Mouse (Mus musculus) brain, adult 2 months (tissue): ENCODE data around the gene Nphp3.
A peak's percentile ranks its signal among the peaks of the same experiment; 100 is the strongest.

ENCODE experiments used
- DNase-seq: peaks from one replicate; pipeline ENCODE4 v3.0.0; 2011; ENCODE audit warnings: low read depth, low spot score

The Nphp3 gene

GRCm38 (mm10) chr9:104064571-104064970, 62.2 kb downstream of the Nphp3 start:
- DNase-seq: no peak

- no peak for DNase-seq
These were observed 67.9 kb downstream of the Nphp3 start for GRCm38 (mm10) chr9:104070241-104070640.

GRCm38 (mm10) chr9:104070863-104071604, 68.7 kb downstream of the Nphp3 start:
- DNase-seq: no peak

GRCm38 (mm10) chr9:104075808-104076207, 73.5 kb downstream of the Nphp3 start:
- DNase-seq: peak; percentile 39

GRCm38 (mm10) chr9:104078780-104079179, 76.4 kb downstream of the Nphp3 start:
- DNase-seq: no peak

GRCm38 (mm10) chr9:104079379-104079778, 77.0 kb downstream of the Nphp3 start:
- peak; percentile 42 for DNase-seq

- no peak for DNase-seq
These were observed 77.7 kb downstream of the Nphp3 start for GRCm38 (mm10) chr9:104080038-104080437.

- DNase-seq: no peak
These were observed 83.5 kb downstream of the Nphp3 start for GRCm38 (mm10) chr9:104085730-104086429.

GRCm38 (mm10) chr9:104088555-104088954, 86.2 kb downstream of the Nphp3 start:
- DNase-seq: no peak

GRCm38 (mm10) chr9:104092945-104093344, 90.6 kb downstream of the Nphp3 start:
- peak; percentile 21 for DNase-seq
